ENCODE assay signal across 13 mouse cellular contexts in the genomic region with DNA sequence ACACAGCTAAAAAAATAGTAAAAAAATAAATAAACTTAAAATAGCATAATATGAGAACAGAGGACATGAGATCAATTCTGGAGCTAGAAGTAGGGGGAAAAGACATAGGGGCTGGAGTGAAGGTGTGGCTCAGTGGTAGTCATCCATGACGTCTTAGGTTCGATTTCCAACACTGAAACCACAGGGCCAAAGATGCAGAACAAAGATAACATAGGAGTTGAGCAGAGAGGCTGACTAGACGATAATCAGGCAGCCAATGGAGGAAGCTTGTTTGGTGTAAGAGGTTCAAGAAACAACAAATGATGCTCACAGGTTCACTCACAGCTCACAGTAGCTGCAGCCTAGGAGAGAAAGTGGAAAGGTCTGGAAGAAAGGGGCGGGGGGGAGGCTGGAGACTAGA. TPM values are rescaled to one million over a fixed set of nuclear protein-coding genes. Genes with fewer than 3 reads are reported as not detected.
A peak's percentile ranks its signal among the peaks of the same experiment; 100 is the strongest.
DNase-seq lines count a peak whose midpoint lies in the region; ATAC-seq and TF ChIP-seq lines count a peak whose summit lies in the region.
"Had no signal": no experiment of that assay in that cellular context is flagged by ENCODE, and none has a peak within 500 bp of the region (broad histone marks: within the 10 kb centered on the region; RNA-seq: fewer than 3 reads in every experiment).

No protein-coding gene starts in this region.

- H3K4me2 ChIP-seq in heart, embryonic 13.5 days: no peak overlapping the region
- peak overlapping the region; percentile 48 for H3K4me2 ChIP-seq in liver, embryonic 14.5 days (ENCODE audit: low read depth)

- peaks cover 3% of the 10 kb centered on the region; the same call in 1 of the 2 replicates for H3K36me3 ChIP-seq in heart, embryonic 13.5 days
- no peaks in the 10 kb centered on the region for H3K36me3 ChIP-seq in testis, adult 2 months (ENCODE audit: control insufficient read depth, insufficient read depth, low read length)
- no peaks in the 10 kb centered on the region for H3K36me3 ChIP-seq in liver, embryonic 14.5 days (replicated peaks; ENCODE audit: control insufficient read depth, insufficient read depth, low read depth)

- TF ChIP-seq EP300 in liver, embryonic 14.5 days (IDR thresholded peaks at IDR 0.05; ENCODE audit: low read depth): no peak

- TF ChIP-seq POLR2A in testis, adult 2 months (IDR thresholded peaks at IDR 0.05; ENCODE audit: control insufficient read depth, low read depth, low read length): no peak
- TF ChIP-seq POLR2A in olfactory bulb, adult 2 months (IDR thresholded peaks at IDR 0.05; ENCODE audit: insufficient read depth, low read depth, low read length): no peak

- H3K9ac ChIP-seq in heart, embryonic 13.5 days: no peak overlapping the region
- H3K9ac ChIP-seq in liver, embryonic 14.5 days (replicated peaks): peak overlapping the region; percentile 34

- H3K9me3 ChIP-seq in heart, embryonic 13.5 days: no peaks in the 10 kb centered on the region
- no peaks in the 10 kb centered on the region for H3K9me3 ChIP-seq in liver, embryonic 14.5 days (ENCODE audit: control insufficient read depth, low read length)

- no peak for DNase-seq in heart, adult 11 months
- no peak for DNase-seq in testis, postnatal 14 days (ENCODE audit: low spot score)
- peak; percentile 50 to 64 (median 57) for DNase-seq in liver, embryonic 14.5 days (ENCODE audit: low read depth in 3 of 3, low spot score in 3 of 3)
- DNase-seq in spleen, adult 12 weeks (ENCODE audit: low spot score): no peak
- DNase-seq in kidney, postnatal 25 days: no peak
- DNase-seq: cerebellum, postnatal 14 days; gastrocnemius, adult 2 months; retina, postnatal 1 day had no signal

- H3K27me3 ChIP-seq in heart, embryonic 13.5 days (replicated peaks): peaks cover 41% of the 10 kb centered on the region
- H3K27me3 ChIP-seq in testis, adult 2 months (ENCODE audit: control insufficient read depth, insufficient read depth, low read length): no peaks in the 10 kb centered on the region
- H3K27me3 ChIP-seq in liver, embryonic 14.5 days (ENCODE audit: control insufficient read depth, insufficient read depth, low read length): peaks cover 26% of the 10 kb centered on the region

- H3K4me3 ChIP-seq in heart, embryonic 13.5 days: no peak overlapping the region
- H3K4me3 ChIP-seq in testis, adult 2 months (ENCODE audit: control insufficient read depth, low read depth, low read length): no peak overlapping the region
- no peak overlapping the region for H3K4me3 ChIP-seq in liver, embryonic 14.5 days (ENCODE audit: insufficient read depth in 1 of 2, low read depth in 2 of 2, low read length in 2 of 2)
- H3K4me3 ChIP-seq in olfactory bulb, adult 2 months (ENCODE audit: insufficient read depth, low read depth, low read length): no peak overlapping the region
- H3K4me3 ChIP-seq: gastrocnemius, adult 2 months had no signal

- 77% methylated on average over 4 of the region's 4 CpGs for WGBS in heart, embryonic 13.5 days
- WGBS in liver, embryonic 14.5 days (ENCODE audit: insufficient replicate concordance): 28% methylated on average over 4 of the region's 4 CpGs
- WGBS in olfactory bulb, adult 2 months: 83% methylated on average over 4 of the region's 4 CpGs

- peaks cover 77% of the 10 kb centered on the region for H3K4me1 ChIP-seq in heart, embryonic 13.5 days
- peaks cover 7% of the 10 kb centered on the region for H3K4me1 ChIP-seq in testis, adult 2 months (ENCODE audit: control insufficient read depth, insufficient read depth, low read length)
- H3K4me1 ChIP-seq in liver, embryonic 14.5 days (replicated peaks; ENCODE audit: control insufficient read depth in 2 of 2, insufficient read depth in 2 of 2, low read length in 1 of 2): peaks cover 33 to 42% of the 10 kb centered on the region in 2 experiments
- H3K4me1 ChIP-seq in olfactory bulb, adult 2 months (ENCODE audit: control insufficient read depth, insufficient read depth, low read length): peaks cover 65% of the 10 kb centered on the region

- no peak for ATAC-seq in heart, embryonic 13.5 days (ENCODE audit: extremely low read depth, insufficient number of reproducible peaks, low FRiP score, low TSS enrichment)
- peak; percentile 58; the same call in 1 of the 2 replicates for ATAC-seq in liver, embryonic 14.5 days (ENCODE audit: insufficient read depth)
- ATAC-seq: hindbrain, embryonic 16.5 days; midbrain, embryonic 16.5 days had no signal

- H3K27ac ChIP-seq in heart, embryonic 13.5 days (replicated peaks): peak overlapping the region; percentile 74
- peak overlapping the region; percentile 21; the same call in 1 of the 2 replicates for H3K27ac ChIP-seq in testis, adult 2 months (ENCODE audit: control insufficient read depth, insufficient read depth, low read depth, low read length)
- H3K27ac ChIP-seq in liver, embryonic 14.5 days: peak overlapping the region; percentile 72
- peak overlapping the region; percentile 67; the same call in 1 of the 2 replicates for H3K27ac ChIP-seq in olfactory bulb, adult 2 months (ENCODE audit: insufficient read depth, low read depth, low read length)

- TF ChIP-seq CTCF in testis, adult 2 months (IDR thresholded peaks at IDR 0.05; ENCODE audit: control insufficient read depth, insufficient read depth, insufficient replicate concordance, low read depth, low read length): no peak
- TF ChIP-seq CTCF in liver, embryonic 14.5 days (IDR thresholded peaks at IDR 0.05; ENCODE audit: low read depth): no peak
- TF ChIP-seq CTCF in olfactory bulb, adult 2 months (IDR thresholded peaks at IDR 0.05; ENCODE audit: insufficient read depth, low read depth, low read length): no peak

RNA-seq across cellular contexts. Expression of gene Fndc5, which starts 4.0 kb away (rescaled TPM):
- 5.6 and 7.1 TPM in 2 replicates for polyA plus RNA-seq in heart, embryonic 13.5 days (2015; fragmentation: Nextera tagmentation; extraction: Ambion mirVana)
- 9.1 and 11.0 TPM in 2 replicates for polyA plus RNA-seq in testis, adult 2 months (2012; rRNA removed)
- 0.36 and 0.56 TPM in 2 replicates for polyA plus RNA-seq in liver, embryonic 14.5 days (2012; rRNA removed)
- 0.30 and 0.99 TPM in 2 replicates for polyA plus RNA-seq in liver, embryonic 14.5 days (2014; fragmentation: Nextera tagmentation; extraction: Ambion mirVana)
- polyA plus RNA-seq in olfactory bulb, adult 2 months (2012; ENCODE audit: insufficient read depth, insufficient read length, low replicate concordance, missing spikeins): not detected in 2 replicates

RNA-seq across cellular contexts. Expression of gene Hpca, which starts 19.0 kb away (rescaled TPM):
- 0.25 and 0.37 TPM in 2 replicates for polyA plus RNA-seq in heart, embryonic 13.5 days (2015; fragmentation: Nextera tagmentation; extraction: Ambion mirVana)
- 9.3 and 10.2 TPM in 2 replicates for polyA plus RNA-seq in testis, adult 2 months (2012; rRNA removed)
- polyA plus RNA-seq in liver, embryonic 14.5 days (2012; rRNA removed): 2.0 and 2.1 TPM in 2 replicates
- polyA plus RNA-seq in liver, embryonic 14.5 days (2014; fragmentation: Nextera tagmentation; extraction: Ambion mirVana): 0.23 and 0.28 TPM in 2 replicates
- not detected in 2 replicates for polyA plus RNA-seq in olfactory bulb, adult 2 months (2012; ENCODE audit: insufficient read depth, insufficient read length, low replicate concordance, missing spikeins)

RNA-seq across cellular contexts. Expression of gene Tmem54, which starts 35.5 kb away (rescaled TPM):
- polyA plus RNA-seq in heart, embryonic 13.5 days (2015; fragmentation: Nextera tagmentation; extraction: Ambion mirVana): 1.0 and 1.1 TPM in 2 replicates
- 0.42 and 2.4 TPM in 2 replicates for polyA plus RNA-seq in testis, adult 2 months (2012; rRNA removed)
- polyA plus RNA-seq in liver, embryonic 14.5 days (2012; rRNA removed): 1.2 and 1.4 TPM in 2 replicates
- 1.1 and 1.3 TPM in 2 replicates for polyA plus RNA-seq in liver, embryonic 14.5 days (2014; fragmentation: Nextera tagmentation; extraction: Ambion mirVana)
- polyA plus RNA-seq in olfactory bulb, adult 2 months (2012; ENCODE audit: insufficient read depth, insufficient read length, low replicate concordance, missing spikeins): not detected in 2 replicates
- polyA plus RNA-seq: midbrain, embryonic 16.5 days had no signal

RNA-seq across cellular contexts. Expression of gene S100pbp, which starts 48.7 kb away (rescaled TPM):
- 12.3 and 14.3 TPM in 2 replicates for polyA plus RNA-seq in heart, embryonic 13.5 days (2015; fragmentation: Nextera tagmentation; extraction: Ambion mirVana)
- 26.8 and 34.6 TPM in 2 replicates for polyA plus RNA-seq in testis, adult 2 months (2012; rRNA removed)
- 12.2 and 12.5 TPM in 2 replicates for polyA plus RNA-seq in liver, embryonic 14.5 days (2012; rRNA removed)
- 4.5 and 4.8 TPM in 2 replicates for polyA plus RNA-seq in liver, embryonic 14.5 days (2014; fragmentation: Nextera tagmentation; extraction: Ambion mirVana)
- not detected in 2 replicates for polyA plus RNA-seq in olfactory bulb, adult 2 months (2012; ENCODE audit: insufficient read depth, insufficient read length, low replicate concordance, missing spikeins)

RNA-seq across cellular contexts. Expression of gene Yars, which starts 48.8 kb away (rescaled TPM):
- polyA plus RNA-seq in heart, embryonic 13.5 days (2015; fragmentation: Nextera tagmentation; extraction: Ambion mirVana): 49.8 and 52.0 TPM in 2 replicates
- polyA plus RNA-seq in testis, adult 2 months (2012; rRNA removed): 9.5 and 11.9 TPM in 2 replicates
- 17.3 and 28.7 TPM in 2 replicates for polyA plus RNA-seq in liver, embryonic 14.5 days (2012; rRNA removed)
- 53.2 and 59.8 TPM in 2 replicates for polyA plus RNA-seq in liver, embryonic 14.5 days (2014; fragmentation: Nextera tagmentation; extraction: Ambion mirVana)
- not detected in 2 replicates for polyA plus RNA-seq in olfactory bulb, adult 2 months (2012; ENCODE audit: insufficient read depth, insufficient read length, low replicate concordance, missing spikeins)

Comparison
In these comparisons a context has a peak if more than half of its experiments do, and no peak if none do; other contexts are left out.
1. H3K27ac ChIP-seq: peak in every context shown above with its lines; median percentile 74 in heart, embryonic 13.5 days; 72 in liver, embryonic 14.5 days; 67 in olfactory bulb, adult 2 months; 21 in testis, adult 2 months.
2. DNase-seq: peak in liver, embryonic 14.5 days (3 of 3); none in heart, adult 11 months (single experiment), testis, postnatal 14 days (single experiment), spleen, adult 12 weeks (single experiment) and kidney, postnatal 25 days (0 of 2).